Mouse (Mus musculus): ENCODE data around the gene Cnnm4.

DNA sequence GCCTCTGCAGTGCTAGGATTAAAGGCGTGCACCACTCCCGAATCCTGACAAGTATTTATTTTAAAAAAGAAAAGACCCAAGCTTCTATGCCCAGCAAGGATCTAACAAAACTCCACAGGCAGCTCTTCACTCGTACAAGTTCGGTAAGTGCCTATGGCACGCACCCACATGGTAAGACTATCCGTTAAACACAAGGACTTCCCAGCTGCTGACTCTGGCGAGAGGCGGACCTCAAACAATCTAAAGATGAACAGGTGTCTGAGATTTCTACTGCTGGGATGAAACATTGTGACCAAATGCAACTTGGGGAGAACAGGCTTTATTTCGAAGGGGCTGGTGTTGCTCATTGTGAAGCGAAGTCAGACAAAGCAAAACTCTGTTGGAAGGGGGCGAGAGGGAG lies 68.7 kb downstream of the Cnnm4 start:
- TF ChIP-seq POLR2A (IDR thresholded peaks at IDR 0.05; ENCODE audit: extremely low read depth, insufficient read depth, low read length) (no peak), CTCF (IDR thresholded peaks at IDR 0.05; ENCODE audit: low read depth, low read length) (no peak)

Data from liver, adult 2 months (tissue).